Mouse (Mus musculus) MN1 (cell line): Measurements from ENCODE around the gene Pin1.
A peak's percentile ranks its signal among the peaks of the same experiment; 100 is the strongest.
"Not testable (repeated sequence)": the region's sequence is repeated elsewhere in the genome, so short reads cannot be mapped to it uniquely, and the experiment has no call there.

Experiments
- DNase-seq: peaks from one replicate; pipeline ENCODE4 v3.0.0-alpha.2; 2016; ENCODE audit warnings: low spot score

Gene Pin1

DNA sequence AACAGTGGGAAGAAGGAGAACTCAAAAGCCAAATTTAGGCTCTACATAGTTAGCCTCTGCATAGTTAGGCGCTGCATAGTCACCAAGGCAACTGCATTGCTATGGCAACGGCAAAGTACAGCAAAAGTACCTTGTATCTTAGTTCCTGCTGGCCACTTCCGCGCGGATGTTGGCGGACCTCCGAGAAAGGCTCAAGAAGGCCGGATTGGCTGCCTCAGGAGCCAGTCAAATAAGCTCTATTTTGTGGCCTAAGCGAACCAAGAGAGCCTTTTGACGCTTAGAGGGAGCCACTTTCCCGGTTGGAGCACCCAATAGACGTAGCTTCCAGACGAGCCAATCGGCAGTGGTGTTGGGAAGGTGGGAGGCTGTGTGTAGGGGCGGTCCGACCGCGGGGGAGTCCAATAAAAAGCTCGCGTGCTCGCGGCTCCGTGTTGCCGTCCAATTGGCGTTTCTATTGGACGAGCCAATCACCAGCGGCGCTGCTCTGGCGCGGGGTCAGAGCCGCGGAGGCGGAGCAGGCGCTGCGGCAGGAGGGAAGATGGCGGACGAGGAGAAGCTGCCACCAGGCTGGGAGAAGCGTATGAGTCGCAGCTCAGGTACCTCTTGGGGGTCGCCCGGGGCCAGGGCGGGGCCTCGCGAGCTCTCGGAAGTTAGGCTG lies at the start of gene Pin1:
Gene Pin1, plus strand, starts transcription at position 494 of the 658 bp plus-strand sequence.
- DNase-seq, result peak; percentile 98

DNA sequence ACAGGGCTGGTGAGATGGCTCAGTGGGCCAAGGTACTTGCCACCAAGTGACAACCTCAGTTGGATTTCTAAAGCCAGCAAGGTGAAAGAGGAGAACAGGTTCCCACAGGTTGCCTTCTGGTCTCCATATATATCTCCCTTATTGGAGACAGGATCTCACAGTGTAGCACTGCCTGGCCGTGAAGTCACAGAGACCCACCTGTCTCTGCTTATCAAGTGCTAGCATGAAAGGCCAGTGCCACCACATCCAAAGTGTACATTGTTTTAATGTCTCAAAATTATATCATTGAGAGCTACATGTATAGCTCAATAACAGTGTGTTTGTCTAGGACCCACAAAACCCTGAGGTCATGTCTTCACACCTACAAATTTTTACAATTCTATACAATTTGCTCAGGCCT lies 45.6 kb upstream of the Pin1 start:
- DNase-seq, result peak; percentile 7

DNA sequence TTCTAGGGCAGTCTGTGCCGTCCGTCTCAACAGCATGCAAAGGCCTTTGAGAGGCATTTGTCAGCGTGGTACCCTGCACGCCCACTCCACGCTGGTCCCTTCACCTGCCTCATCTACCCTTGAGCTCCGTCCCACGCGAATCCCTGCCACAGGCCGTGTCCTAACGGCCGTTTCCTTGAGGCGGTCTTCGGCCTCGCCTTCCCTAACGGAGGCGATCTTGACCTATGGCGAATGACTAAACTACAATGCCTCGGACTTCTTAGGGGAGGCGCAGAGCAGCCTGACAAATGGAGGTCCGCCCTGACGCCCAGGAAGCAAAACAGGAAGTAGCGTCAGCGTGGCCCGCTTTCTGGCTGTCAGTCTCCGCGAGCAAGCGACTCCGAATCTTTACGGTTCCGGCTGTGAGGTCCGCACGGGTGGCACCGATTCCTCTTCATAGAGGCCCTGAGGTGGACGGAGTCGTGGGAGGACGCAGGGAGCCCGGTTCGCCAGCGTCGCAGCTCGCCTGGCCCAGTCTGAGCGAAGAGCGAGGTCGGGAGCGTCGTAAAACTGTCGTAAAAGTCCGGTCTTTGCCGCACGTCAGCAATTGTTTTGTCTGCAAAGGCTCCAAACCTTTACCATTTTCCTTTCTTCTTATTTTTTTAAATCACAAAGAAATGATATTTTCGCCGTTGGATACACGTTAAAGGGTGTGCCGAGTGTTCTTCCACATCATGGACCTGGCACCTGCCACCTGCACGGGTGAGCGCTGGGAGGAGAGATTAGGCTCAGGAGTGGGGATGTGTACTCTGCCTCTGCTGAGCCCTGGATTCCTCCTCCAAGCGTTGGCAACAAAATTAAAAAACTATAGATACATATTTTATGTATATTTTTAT lies 44.6 kb upstream of the Pin1 start:
- peak; percentile 89 for DNase-seq

DNA sequence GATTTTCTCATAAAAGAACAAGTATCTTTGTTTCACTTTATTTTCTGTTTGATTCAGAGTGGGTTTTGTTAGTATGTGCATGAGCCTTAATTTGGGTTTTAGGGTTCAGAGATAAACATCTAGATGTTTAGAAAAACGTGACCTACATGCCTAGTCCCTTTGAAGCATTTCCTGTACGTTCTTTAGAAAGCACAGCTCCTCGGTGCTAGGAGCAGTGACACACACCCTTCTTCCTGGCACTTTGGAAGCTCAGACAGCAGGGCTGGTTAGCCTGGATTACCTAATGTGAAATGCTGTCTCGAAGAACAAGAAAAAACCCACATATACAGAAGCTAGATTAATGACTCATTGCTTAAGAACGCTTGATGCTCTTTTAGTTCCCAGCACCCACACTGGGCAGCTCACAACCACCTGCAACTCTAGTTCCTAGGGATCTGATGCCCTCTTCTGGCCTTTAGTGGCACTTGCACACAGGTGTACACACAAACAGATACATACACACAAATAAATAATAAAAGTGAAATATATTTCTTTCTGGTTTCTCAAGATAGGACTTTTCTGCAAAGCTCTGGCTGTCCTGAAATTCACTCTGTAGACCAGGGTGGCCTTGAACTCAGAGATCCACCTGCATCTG lies 41.9 kb upstream of the Pin1 start:
- DNase-seq, result no peak

DNA sequence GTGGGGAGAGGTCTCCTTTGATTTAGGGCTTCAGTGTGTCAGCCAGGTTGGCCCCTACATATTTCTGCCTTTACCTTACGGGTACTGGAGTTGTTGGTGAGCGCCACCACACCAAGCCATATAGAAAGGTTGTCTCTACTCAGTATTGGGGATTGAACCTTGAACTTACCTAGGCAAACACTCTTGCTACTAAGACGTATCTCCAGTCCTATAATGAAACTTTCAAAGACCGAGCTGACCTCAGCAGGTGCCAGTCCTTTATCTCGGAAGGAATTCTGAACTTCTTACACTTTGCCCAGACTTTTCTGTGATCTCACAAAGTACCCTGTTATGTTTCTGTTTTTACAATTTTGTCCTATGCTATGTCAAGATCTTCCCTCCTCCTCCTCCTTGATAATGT lies 39.9 kb upstream of the Pin1 start:
- DNase-seq, result no peak

DNA sequence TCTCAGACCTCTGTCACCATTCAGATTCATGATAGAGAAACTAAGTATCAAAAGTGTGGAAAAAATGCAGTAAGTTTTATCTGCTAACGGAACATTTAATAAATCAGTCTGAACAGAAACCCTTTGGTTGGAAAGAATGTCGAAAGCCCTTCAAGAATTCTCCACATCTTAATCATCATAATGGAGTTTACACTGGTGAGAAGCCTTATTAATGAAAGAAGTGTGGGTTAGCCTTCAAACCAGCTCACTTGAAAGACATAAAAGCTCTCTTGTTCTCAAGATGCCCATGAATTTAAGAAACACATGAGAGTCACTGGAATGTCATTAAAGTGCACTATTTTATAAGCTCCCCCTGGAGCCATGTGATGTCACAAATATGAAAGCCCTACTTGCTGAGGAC lies 35.2 kb upstream of the Pin1 start:
- DNase-seq, result no peak

DNA sequence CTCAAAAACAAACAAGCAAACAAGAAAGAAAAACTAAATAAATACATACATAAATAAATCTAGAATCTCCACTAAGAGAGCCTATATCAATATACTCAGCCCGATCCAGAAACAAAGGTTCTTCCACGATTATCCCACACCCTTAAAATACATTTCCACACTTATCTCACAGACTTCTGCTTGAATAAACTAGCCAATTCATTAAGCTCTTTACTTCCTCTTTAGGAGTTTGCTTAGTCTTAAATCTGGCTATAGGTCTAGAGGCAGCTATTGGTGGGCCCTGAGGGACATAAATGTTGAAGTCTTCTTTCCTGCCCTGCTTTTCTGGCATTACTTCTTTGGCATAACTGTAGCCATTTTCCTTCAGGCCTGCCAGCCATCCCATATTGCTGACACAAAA lies 20.6 kb upstream of the Pin1 start:
- no peak for DNase-seq

DNA sequence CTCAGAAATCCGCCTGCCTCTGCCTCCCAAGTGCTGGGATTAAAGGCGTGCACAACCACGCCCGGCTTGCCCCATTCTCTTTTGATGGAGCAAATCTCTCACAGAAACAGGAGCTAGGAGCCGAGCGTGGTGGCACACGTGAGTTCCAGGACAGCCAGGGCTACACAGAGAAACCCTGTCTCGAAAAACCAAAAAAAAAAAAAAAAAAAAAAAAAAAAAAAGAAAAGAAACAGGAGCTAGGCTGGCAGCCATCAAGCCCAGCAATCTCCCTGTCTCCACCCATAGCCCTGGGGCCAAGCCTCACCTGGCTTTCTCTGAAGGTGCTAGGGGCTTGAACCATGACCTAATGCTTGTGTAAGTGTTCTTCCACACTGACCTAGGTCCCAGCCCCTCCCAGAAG lies 16.2 kb upstream of the Pin1 start:
- not testable (repeated sequence) for DNase-seq

DNA sequence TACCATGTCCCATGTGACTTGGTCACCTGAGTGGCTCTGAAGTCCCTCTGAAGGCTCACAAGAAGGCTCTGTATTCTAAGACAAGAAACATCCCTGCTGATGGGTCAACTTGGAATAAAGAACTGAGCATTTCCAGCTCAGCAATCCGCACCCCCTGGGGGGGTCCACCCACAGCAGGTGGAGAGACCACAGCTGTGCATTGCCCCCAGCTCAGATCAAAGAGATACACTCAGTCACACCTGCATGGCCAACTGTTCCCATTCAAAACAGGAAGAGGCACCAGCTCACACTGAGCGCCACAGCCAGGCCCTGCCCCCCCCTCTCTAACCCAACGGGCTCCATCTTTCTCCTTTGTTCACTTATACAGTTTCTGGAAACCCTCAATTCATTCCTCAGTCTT lies 15.6 kb upstream of the Pin1 start:
- DNase-seq, result no peak

DNA sequence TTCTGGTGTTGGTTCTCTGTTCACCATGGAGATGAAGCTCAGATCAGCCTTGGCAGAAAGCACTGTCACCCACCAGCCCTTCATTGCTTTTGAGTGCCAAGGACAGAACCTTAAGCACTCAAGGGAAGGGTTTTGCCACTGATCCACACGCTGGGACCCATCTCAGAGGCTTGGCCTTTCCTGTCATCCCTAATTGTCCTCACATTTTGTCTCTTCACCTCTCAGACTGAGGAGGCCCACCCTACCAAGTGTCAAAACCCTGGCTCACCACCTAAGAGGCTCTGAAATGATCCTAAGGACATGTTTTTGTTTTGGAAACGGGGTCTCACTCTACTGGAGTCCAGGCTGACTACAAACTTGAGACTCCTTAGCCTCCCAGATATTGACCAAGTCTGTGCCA lies 15.1 kb upstream of the Pin1 start:
- no peak for DNase-seq

DNA sequence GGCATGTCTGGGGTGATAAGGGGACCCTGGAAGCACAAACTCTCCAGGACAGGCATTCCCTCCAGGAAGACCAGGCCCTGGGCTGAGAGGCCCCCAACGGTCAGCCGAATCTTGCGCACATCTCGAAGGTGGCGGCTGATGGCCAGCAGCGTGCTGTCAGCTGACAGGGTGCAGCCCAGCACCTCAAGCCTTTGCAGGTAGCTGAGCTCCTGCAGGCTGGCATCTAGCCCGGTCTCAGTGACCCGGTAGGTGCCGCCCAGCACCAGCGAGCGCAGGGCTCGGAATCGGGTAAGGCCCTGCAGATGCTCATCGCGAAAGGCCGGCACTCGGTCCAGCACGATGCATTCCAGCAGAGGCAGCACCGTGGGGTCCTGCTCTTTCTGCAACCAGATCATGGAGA lies 13.3 kb upstream of the Pin1 start:
- no peak for DNase-seq

DNA sequence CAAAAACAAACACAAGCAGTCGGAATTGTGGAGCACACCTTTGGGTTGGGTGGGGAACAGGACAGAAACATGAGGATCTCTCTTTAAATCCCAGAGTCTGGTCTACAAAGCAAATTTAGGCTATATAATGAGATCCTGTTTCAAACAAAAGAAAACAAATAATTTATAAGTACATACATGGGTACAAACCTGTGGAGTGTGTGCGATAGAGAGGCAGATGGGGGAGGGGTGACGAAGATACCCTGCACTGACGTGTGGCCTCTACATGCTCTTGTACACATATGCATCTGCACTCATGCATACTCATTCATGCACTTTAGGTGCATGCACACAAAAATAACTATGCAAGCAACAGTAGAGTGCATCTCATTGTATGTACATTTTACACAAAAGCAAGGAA lies 12.4 kb upstream of the Pin1 start:
- no peak for DNase-seq

DNA sequence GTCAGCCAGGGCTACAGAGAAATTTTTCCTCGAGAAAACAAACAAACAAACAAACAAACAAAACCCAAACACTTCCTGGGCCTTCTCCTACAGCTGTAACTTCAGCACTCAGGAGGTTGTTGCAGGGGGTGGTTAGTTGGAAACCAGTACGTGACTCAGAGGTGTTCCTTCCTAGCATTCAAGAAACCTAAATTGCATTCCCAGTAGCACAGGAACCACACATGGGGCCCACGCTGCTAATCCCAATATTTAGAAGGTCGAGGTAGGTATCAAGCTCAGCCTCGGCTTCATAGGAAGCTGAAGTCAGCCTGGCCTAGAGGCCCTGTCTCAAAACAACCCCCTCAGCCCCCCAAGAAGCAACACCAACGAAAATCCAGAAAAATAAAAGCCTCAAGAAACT lies 10.4 kb upstream of the Pin1 start:
- no peak for DNase-seq

DNA sequence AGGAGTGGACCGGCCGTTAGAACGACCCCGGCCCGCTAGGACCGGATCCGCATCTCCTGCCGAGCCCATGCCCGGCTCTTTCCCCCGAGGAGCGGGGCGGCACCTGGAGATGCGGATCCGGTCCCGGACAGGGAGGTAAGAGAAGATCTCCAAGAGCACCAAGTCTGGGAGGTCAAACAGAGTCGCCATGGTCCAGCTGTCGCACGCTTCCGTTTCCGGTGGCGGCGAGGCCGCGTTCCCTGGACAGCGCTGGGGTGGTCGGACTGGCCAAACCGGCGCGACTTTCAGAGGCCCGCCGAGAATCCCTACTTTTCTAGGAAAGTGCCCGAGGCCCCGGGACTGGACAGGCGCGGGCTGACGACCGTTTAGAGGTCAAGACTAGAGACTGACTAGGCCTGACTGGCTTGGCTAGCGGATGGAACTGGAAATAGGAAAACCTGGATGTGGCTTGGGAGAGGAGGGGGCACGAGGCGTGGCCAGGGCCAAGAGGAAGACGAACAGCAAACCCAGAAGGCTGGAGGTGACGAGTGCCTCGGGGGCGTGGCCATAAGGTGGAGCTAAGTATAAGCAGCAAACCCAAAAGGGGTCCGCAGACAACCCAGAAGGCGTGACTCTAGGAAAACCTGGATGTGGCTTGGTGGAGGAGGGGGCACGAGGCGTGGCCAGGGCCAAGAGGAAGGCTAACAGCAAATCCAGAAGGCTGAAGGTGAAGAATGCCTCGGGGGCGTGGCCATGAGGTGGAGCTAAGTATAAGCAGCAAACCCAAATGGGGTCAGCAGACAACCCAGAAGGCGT lies 9.6 kb upstream of the Pin1 start, which contains the start of gene Ubl5:
Gene Ubl5, plus strand, starts transcription at position 778 of the 795 bp plus-strand sequence.
- peak; percentile 94 for DNase-seq

DNA sequence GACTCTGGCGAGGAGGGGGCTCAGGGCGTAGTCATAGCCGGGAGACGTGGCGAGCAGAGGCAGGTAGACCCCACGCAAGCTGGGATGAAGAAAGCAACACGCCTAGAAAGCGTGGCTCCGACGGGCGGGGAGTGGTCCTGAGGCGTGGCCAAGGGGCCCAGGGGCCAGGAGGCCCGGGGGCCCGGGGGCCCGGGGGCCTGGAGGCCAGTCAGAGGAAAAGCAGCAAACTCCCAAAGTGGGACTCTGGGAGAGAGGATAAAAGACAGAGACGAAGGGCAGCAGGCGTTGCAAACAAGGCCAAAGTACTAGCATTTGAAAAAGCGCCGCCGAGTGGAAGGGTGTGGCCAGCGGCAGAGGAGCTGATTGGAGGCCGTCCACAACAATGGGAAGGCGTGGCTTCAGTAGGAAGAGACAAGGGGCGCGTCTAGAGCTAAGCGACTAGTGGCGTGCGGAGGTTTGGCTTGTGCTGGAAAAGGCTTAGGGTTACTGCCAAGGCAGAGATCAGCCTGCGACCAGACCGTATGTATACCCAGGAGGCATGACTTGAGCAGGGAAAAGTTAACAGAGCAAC lies 8.9 kb upstream of the Pin1 start:
- peak; percentile 89 for DNase-seq

DNA sequence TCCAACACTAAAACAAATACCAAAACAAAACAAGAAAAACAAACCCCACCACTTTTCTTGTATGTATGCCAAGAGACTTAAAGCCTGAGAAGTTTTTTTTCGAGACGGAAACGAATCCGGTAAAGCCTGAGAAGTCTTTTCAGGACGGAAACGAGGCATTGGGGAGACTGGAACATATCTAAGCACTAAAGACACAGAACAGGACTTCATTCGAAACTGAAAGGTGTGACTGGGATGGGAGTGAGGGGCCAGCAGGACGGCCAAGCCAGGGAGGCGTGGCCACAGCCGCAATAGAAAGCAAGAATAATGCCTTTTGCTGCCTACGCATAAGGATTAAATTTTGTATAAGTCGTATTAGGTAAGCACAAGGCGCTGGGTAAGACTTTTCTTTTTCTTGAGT lies 8.1 kb upstream of the Pin1 start:
- no peak for DNase-seq

DNA sequence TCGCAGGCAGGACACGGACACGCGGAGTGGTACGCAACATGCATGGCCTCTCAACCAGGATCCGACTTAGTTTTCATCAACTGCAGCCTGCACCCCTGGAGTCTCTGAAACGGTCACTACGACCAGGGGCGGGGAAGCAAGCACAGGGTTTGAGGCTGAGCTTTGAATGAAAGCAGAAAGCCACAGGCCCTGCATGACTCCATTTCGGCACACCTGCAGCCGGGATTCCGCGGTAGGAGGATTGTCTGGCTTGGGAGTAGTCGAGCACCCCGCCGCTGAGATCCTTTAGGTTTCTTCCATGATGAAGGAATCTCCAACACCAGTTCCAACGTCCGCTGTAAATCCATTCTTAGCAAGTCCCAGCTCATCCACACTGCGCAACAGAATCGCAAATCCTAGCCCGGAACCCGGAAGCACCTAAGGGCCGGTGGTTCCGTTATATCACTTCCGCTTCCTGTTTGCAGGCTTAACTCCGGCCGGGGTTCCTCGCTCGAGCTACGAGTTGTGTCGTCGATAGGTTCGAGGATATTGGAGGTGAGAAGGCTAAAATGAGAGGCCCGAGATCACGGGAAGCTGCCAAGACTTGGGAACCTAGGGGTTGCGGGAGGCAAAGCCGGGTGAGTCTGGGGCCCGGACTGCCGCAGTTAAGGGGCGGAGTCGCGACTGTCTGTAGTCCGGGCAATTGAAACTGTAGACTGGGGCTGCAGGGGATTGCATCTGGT lies 7.4 kb upstream of the Pin1 start, which contains the start of gene Fbxl12:
Gene Fbxl12, minus strand, starts transcription at position 408 of the 722 bp plus-strand sequence.
- DNase-seq, result peak; percentile 76

DNA sequence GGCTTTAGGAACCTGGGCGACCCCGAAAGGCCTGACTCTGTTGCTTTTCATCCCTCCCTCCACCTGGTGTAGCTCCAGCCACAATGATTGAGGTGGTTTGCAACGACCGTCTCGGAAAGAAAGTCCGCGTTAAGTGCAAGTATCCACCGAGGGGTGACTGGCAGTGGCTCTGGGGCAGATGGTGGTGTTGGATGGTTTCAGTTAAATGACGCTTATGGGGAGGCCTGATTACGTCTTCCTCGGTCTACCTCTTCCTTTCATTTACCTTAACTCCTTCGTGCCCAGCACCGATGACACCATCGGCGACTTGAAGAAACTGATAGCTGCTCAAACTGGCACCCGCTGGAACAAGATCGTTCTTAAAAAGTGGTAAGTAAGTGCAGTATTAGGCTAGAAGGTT lies 6.8 kb upstream of the Pin1 start:
- DNase-seq, result peak; percentile 34

DNA sequence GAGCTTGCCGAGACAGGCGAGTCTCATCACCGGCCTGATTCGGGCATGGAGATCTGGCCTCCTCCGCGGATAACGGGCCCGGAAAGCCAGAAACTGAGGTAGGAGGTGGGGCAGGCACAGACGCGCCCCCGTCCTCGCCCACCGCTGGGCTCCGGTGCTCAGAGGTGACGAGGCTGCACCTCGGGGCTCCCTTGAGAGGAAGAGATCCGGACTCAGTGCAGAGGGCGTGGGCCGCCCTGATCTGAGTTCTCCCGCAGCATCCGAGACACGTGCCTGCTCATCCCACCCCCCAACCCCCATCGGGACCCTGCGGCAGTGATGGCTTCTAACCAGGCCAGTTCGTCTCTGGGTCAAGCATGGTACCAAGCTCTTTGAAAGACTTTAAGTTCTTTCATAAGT lies 364 bp downstream of the Pin1 start:
- peak; percentile 20 for DNase-seq

DNA sequence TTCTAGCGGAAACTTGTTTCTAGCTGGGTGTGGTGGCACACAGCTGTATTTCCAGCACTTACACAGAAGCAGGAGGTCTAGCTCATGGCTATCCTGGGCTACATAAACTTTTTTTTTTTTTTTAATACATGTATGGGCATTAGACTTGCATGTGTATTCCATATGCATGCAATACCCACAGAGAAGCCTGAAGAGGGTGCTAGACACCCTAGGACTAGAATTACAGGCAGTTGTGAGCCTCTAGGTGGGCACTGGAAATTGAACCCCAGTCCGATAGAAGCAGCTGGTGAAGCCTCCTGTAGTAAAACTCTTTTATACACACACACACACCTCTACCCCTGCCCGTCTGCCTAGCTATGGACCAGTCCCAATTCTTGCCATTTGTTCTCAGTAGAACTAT lies 2.0 kb downstream of the Pin1 start:
- no peak for DNase-seq

DNA sequence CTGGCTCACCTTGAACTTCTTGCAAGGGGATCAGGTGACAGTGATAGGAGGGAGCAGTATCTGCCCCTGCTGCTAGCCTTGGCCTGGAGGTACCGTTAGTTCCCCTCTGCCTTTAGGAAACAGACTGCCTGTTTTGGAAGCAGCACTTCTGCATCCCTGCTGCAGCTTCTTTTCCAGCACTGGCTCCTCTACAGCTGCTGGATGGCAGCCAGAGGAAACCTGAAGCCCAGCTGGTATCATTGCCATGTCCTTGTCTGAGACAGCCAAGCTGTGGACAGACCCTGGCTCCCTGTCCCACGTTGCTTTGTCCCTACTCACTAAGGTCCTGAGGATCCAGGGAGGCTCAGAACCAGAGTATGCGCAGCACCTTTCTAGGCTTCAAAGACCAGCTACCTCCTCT lies 5.7 kb downstream of the Pin1 start:
- DNase-seq, result no peak
